8 mouse cellular contexts compared by ENCODE assay signal in genomic region chr11:54955735-54956480, GRCm38 (mm10). TPM values are rescaled to one million over a fixed set of nuclear protein-coding genes. Genes with fewer than 3 reads are reported as not detected.
A peak's percentile ranks its signal among the peaks of the same experiment; 100 is the strongest.
DNase-seq lines count a peak whose midpoint lies in the region; ATAC-seq lines count a peak whose summit lies in the region.

No protein-coding gene starts in this region.

- intact Hi-C loops in gastrocnemius, postnatal 14 days (cut with DNase I; ENCODE audit: low total_unique reads), result no loop called here
- intact Hi-C loops in left cerebral cortex, postnatal 10 days (cut with DNase I), result no loop called here

- peak; percentile 97 for DNase-seq in adipocyte (ENCODE audit: low spot score)
- peak; percentile 96 for DNase-seq in embryo, embryonic 10 days (ENCODE audit: low spot score)
- peak; percentile 99 for DNase-seq in gastrocnemius, postnatal 14 days
- DNase-seq in left cerebral cortex, postnatal 10 days (ENCODE audit: extremely low spot score in 1 of 2, low spot score in 2 of 2), result peak; percentile 96 to 99
- DNase-seq in right cerebral cortex, postnatal 25 days, result peak; percentile 99
- peak; percentile 97 for DNase-seq in urinary bladder, postnatal 4 days (ENCODE audit: low spot score in 2 of 2)

- peak; percentile 67 for ATAC-seq in inflammation-experienced regulatory T-cells, adult 6 months
- ATAC-seq in megakaryocyte-erythroid progenitor cell, adult 5-6 weeks (replicated peaks; ENCODE audit: low FRiP score, low TSS enrichment, poor library complexity, severe bottlenecking), result peak; percentile 91

RNA-seq across cellular contexts. Expression of gene Tnip1, which starts 6.8 kb away (rescaled TPM):
- 10 to 100 TPM; 28.8 to 31.1 TPM for total RNA-seq in gastrocnemius, postnatal 14 days (2021)
- polyA plus RNA-seq in inflammation-experienced regulatory T-cells, adult 6 months (2017; shearing (Covaris generic)), result 100 to 1,000 TPM in 2 of 3 experiments, 10 to 100 TPM in 1; 64.4 to 113 (median 110) TPM
- 10 to 100 TPM; 28.2 to 31.0 TPM for total RNA-seq in left cerebral cortex, postnatal 10 days (2021)
- 16.7 and 17.8 TPM in 2 replicates for total RNA-seq in megakaryocyte-erythroid progenitor cell, adult 5-6 weeks (2014; fragmentation: Nextera tagmentation)
- 12.5 and 12.8 TPM in 2 replicates for total RNA-seq in megakaryocyte-erythroid progenitor cell, adult 5-6 weeks (2017)

RNA-seq across cellular contexts. Expression of gene Gpx3, which starts 53.7 kb away (rescaled TPM):
- total RNA-seq in gastrocnemius, postnatal 14 days (2021), result 10 to 100 TPM; 19.0 to 22.6 TPM
- 1 to 10 TPM in 1 of 3 experiments, under 1 TPM in 2; 0.67 to 1.6 (median 0.85) TPM for polyA plus RNA-seq in inflammation-experienced regulatory T-cells, adult 6 months (2017; shearing (Covaris generic))
- total RNA-seq in left cerebral cortex, postnatal 10 days (2021), result 10 to 100 TPM in 1 of 2 experiments, 1 to 10 TPM in 1; 9.7 to 10.2 TPM
- total RNA-seq in megakaryocyte-erythroid progenitor cell, adult 5-6 weeks (2014; fragmentation: Nextera tagmentation), result 3.2 TPM in 1 of 2 replicates, not detected in the other
- total RNA-seq in megakaryocyte-erythroid progenitor cell, adult 5-6 weeks (2017), result not detected in 2 replicates

Comparison
In these comparisons a context has a peak if more than half of its experiments do, and no peak if none do; other contexts are left out.
1. Peak in every context shown above with its lines: DNase-seq and ATAC-seq.